Mouse (Mus musculus) gastrocnemius, adult 8-10 months (tissue): Measurements from ENCODE around the gene D430042O09Rik. TPM values are rescaled to one million over a fixed set of nuclear protein-coding genes. Genes with fewer than 3 reads are reported as not detected.

Experiments used
- DNase-seq, 2 experiments: peaks; one replicate each; pipeline ENCODE4 v3.0.0; 2022; ENCODE audit warnings: low spot score in 2 of 2
- total RNA-seq, 4 experiments: library from RNA; stranded (reverse); gene quantifications; 2 replicates each; pipeline ENCODE4 v1.2.4; 2022

The D430042O09Rik gene
- total RNA-seq, 4 experiments from 2014 or later, result 6.0 to 8.7 (median 7.7) TPM

GRCm38 (mm10) chr7:125871404-125872201, 163.9 kb downstream of the D430042O09Rik start:
- DNase-seq, result no peak

DNA sequence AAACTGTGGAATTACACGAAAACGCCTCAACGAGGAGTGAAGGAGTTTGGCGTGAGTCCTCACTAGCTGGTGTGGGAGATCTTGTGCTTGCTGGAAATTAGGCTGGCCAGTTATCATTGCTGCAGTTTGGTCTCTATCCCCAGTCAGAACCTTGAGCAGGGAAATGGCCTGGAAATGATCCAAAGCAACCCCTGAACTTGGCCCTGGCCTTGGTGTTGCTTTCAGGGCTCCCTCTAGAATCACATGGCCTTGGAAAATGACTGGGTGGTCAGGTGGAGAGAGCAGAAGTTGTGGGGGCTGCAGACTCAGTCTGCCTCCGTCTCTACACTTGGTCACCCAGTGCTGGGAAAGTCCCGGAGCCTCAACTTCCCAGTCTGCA, 164.5 kb downstream of the D430042O09Rik start:
- no peak for DNase-seq

- no peak for DNase-seq
These were observed 165.2 kb downstream of the D430042O09Rik start for GRCm38 (mm10) chr7:125872874-125873273.

GRCm38 (mm10) chr7:125873971-125874495, 166.3 kb downstream of the D430042O09Rik start:
- DNase-seq, result no peak

- DNase-seq, result no peak
These were observed 170.4 kb downstream of the D430042O09Rik start for GRCm38 (mm10) chr7:125878040-125878439.

DNA sequence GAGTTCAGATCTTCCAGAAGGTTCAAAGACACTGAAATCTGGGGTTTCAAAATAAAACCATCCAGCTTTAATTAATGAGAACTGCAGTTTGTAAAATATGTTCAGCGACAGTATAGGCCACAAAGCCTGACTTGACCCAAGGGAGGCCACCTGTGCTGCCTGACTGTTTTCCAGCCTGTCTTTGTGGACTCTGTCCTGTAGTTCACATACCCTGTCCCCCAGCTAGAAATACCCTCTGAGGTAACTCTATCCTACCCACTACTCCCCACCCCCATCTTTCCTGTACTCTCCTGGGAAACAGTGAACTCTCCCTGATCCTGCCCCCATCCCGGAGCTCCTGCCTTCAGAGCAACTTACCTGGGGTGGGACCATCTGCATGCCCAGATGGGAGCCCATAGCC, 175.5 kb downstream of the D430042O09Rik start:
- no peak for DNase-seq

GRCm38 (mm10) chr7:125886116-125886680, 178.5 kb downstream of the D430042O09Rik start:
- DNase-seq, result no peak

DNA sequence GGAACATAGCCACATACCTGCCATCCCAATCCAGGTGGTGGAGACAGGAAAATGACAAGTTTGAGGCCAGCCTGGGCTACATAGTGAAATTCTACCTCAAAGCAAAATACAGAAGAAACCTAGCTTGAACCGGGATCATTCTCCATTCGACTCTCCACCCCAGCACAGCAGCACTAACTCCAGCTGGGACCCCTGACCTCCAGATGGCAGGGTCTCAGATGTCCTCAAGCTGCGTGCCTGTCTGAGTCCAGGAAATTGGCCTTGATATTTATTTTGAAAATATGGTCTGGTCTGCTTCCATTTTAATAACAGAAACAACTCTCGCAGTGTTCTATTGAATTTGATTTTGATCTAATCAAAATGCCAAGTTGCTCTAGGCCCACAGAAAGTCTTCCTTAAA, 179.4 kb downstream of the D430042O09Rik start:
- no peak for DNase-seq

GRCm38 (mm10) chr7:125887761-125888160, 180.1 kb downstream of the D430042O09Rik start:
- DNase-seq, result no peak

DNA sequence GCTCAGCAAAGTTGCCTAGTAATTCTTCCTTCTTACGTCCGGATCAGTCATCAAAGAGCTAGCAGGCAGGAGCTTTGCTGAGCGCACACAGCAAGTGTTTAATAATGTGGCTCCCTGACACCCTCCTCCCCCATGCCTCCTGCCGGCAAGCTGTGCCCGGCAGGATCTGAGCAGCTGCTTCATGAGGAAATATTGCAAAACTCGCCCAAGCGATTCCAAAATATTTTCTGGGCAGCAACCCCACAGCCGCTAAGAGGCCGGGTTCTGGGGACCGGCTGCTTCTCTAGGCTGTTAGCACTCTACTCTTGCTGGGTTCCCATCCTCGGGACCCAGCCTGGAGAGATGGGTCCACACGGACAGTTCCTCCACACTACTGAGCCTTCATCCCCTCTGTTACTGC, 180.7 kb downstream of the D430042O09Rik start:
- DNase-seq, result peak in 1 of 2 experiments; percentile 31

DNA sequence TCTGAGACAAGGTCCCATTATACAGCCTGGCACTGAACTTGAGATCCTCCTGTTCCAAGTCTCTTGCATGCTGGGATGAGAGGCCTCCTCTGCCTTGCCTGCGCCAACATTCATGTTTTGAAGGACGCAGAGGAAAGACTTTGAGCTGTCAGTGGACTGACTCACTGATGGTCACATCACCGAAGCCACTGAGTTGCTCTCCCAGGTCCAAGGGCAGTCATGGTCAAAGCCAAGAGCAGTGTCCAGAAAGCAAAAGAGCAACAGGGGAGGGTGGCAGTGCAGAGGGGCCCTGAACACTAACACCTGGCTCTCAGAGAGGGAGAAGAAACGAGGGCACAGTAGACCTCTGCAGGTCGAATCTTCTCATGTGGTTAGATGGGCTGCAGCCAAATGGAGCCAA, 185.9 kb downstream of the D430042O09Rik start:
- DNase-seq, result no peak

DNA sequence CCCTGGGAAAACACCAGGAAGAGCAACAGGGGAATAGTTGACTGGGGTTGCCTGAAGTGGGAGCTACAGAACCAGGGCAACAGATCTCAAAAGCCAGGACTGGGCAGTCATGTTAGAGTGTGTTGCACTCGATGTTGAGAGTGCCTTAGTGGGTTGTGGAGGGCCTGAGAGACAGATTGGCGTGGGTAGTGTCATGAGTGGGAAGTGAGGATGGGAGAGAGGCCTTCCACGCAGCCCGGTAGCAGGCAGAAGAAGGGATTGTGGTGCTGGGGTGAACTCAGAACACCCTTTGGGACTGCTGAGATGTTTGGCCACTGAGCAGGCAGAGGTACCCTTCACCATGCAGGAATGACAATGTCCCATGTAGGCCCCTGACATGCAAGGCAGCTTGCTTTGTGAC, 189.4 kb downstream of the D430042O09Rik start:
- no peak for DNase-seq

- DNase-seq, result peak; percentile 48 to 55
These were observed 191.3 kb downstream of the D430042O09Rik start for GRCm38 (mm10) chr7:125899036-125899435.

DNA sequence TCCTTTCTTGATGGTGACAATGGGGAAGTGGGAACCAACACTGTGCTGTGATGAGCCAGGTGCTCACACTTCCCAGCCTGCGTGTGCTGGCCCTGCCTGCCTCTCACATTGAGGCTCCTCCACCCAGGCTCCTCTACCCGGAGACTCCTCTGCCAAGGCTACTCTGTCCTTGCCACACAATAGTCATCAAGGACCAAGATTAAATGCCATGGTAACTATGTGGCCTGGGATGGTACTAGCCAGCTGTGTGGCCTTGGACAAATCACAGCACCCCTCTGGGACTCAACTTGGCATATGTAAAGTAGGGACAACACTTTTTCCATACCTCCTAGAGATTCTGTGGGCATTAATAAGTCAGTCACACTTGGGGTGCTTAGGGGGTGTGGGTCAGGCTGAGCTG, 192.2 kb downstream of the D430042O09Rik start:
- no peak for DNase-seq

DNA sequence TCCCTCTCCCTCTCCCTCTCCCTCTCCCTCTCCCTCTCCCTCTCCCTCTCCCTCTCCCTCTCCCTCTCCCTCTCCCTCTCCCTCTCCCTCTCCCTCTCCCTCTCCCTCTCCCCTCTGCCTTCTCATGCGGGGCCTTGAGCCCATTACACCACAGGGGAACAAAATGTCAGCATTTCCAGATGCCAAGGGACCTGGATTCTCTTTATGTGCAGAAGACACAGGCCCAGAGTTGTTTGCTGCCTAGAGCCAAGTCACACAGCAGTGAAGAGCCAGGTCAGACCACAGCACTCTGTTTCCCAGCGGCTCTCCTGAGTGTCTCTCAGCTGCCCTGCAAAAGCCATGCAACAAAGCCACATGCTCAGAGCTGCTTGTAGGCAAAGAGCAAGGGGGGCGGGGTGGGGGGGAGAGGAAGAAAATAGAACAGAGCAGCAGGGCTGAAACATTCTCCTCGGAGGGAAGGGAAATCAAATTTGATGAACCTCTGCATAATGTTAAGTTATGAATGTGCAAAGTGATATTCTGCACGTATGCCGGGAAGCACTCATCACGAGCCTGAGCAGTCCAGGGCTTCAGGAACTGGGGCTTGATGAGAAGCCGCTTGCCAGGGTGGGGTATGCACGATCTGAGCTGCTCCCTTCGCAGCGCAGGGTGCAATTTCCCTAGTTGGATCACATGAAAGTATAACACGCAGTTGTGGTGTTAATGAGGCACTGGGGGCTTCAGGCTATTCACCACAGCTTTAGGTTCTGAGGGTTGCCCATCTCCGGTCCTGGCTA, 192.9 kb downstream of the D430042O09Rik start:
- DNase-seq, result no peak

DNA sequence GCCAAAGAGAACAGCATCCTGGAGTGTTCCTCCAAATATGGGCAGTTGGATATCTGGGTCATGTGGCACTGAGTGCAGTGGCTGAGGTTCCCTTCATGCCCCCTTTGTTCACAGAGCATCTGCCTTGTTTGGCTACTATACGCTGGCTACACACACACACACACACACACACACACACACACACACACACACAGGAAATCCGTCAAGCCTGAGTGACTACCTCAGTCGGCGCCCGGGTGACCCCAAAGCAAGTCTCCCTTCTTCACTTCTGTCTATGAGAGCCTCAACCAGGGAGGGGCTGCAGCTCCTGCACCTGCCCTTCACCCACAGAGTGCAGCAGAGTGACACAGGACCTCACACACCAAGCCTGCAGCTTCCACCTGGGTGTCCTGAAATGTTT, 213.1 kb downstream of the D430042O09Rik start:
- no peak for DNase-seq

GRCm38 (mm10) chr7:125924044-125924443, 216.4 kb downstream of the D430042O09Rik start:
- no peak for DNase-seq

Other genes with a start within 250 kb of the D430042O09Rik start
- 10 to 100 TPM in 3 of 4 experiments, 1 to 10 TPM in 1; 10.0 to 10.9 (median 10.3) TPM for gene Nsmce1, start 216.3 kb upstream of the D430042O09Rik start, total RNA-seq
- gene Il4ra, start 155.8 kb upstream of the D430042O09Rik start, total RNA-seq, result 1 to 10 TPM; 2.5 to 6.2 (median 3.5) TPM
- gene Il21r, start 104.5 kb upstream of the D430042O09Rik start, total RNA-seq, result not detected
- gene Gtf3c1, start 108 bp upstream of the D430042O09Rik start, total RNA-seq, result 10 to 100 TPM; 29.7 to 32.7 (median 30.7) TPM